Mouse (Mus musculus) heart, embryonic 15.5 days (tissue): ENCODE data around the gene Accs. TPM values are rescaled to one million over a fixed set of nuclear protein-coding genes. Genes with fewer than 3 reads are reported as not detected.

Experiments
- ATAC-seq: fragments of 200-750 bp; cut with Nextera tagmentation; replicated peaks from 2 replicates; pipeline ENCODE4 v1.8.0; 2017; ENCODE audit warnings: low read depth, moderate TSS enrichment; ENCODE audit not compliant: insufficient number of reproducible peaks, insufficient read depth, low FRiP score
- H3K27ac ChIP-seq: fragments of 300-500 bp; sonication (generic); 2 replicates; pipeline ENCODE4 v1.5.1; 2015; ENCODE audit warnings: mild to moderate bottlenecking, inconsistent platforms
- H3K27me3 ChIP-seq: fragments of 300-500 bp; sonication (generic); 2 replicates; pipeline ENCODE4 v1.6.1; 2015; ENCODE audit warnings: inconsistent platforms
- H3K36me3 ChIP-seq: fragments of 300-500 bp; sonication (generic); 2 replicates; pipeline ENCODE4 v1.6.1; 2015; ENCODE audit warnings: mild to moderate bottlenecking, inconsistent platforms
- H3K4me1 ChIP-seq: fragments of 300-500 bp; sonication (generic); replicated peaks from 2 replicates; pipeline ENCODE4 v1.6.1; 2015; ENCODE audit warnings: inconsistent platforms
- H3K4me2 ChIP-seq: fragments of 300-500 bp; sonication (generic); 2 replicates; pipeline ENCODE4 v1.6.1; 2015; ENCODE audit warnings: inconsistent platforms, mild to moderate bottlenecking, moderate library complexity
- H3K4me3 ChIP-seq: fragments of 300-500 bp; sonication (generic); 2 replicates; pipeline ENCODE4 v1.5.1; 2015; ENCODE audit warnings: mild to moderate bottlenecking, inconsistent platforms
- H3K9ac ChIP-seq: fragments of 300-500 bp; sonication (generic); 2 replicates; pipeline ENCODE4 v1.6.1; 2015; ENCODE audit warnings: mild to moderate bottlenecking, inconsistent platforms
- H3K9me3 ChIP-seq: fragments of 300-500 bp; sonication (generic); replicated peaks from 2 replicates; pipeline ENCODE4 v1.6.1; 2016; ENCODE audit warnings: inconsistent platforms
- WGBS: fragments of 180-500 bp; shearing (Covaris S2); methylation state at CpG from one replicate; pipeline ENCODE4 v1.1.7; 2015; ENCODE audit warnings: mixed read lengths; 5-methylcytosine and 5-hydroxymethylcytosine counted together
- polyA plus RNA-seq: library from polyadenylated mRNA; unstranded; fragments of >200 nt; fragmentation: Nextera tagmentation; extraction: Ambion mirVana; gene quantifications from 2 replicates; pipeline ENCODE4 v1.2.1, GENCODE M21; 2015

Gene Accs
- 5.5 and 5.9 TPM in 2 replicates for polyA plus RNA-seq

DNA sequence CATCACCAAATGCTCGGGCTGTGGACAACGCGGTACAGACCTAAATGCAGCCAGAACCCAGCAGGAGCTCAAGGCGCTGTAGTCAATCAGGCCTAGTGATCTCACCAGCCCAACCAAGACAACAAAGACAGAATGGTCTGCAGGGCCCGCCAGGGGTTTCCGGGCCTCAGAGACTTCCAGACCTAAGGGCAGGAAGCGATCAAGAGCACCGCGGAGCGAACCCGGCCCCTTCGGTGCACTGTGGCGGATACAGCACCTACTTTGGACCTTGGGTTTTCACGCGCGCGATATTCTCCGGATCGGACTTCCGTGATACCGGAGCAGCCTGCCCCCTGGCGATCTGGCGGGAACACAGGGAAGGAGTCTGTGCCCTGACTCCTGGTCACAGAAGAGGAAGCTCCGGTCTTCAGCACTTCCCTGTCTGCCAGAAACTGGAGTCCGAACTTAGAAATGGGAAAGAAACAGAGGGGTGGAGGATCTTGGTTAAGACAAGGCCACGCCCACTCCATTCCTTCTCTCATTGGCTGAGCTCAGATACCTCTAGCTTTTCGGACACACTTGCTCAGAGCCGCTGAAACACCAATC is at the start of gene Accs:
TSS of gene Accs (minus strand) at position 439 of the 585 bp plus-strand sequence.
- H3K9ac ChIP-seq: peak within 1 kb of the TSS; percentile 72
- peak within 1 kb of the TSS; percentile 69 for H3K4me2 ChIP-seq
- no peaks in the 10 kb centered on the region for H3K27me3 ChIP-seq
- peak within 1 kb of the TSS; percentile 82 for H3K27ac ChIP-seq
- peak within 1 kb of the TSS; percentile 62 for H3K4me3 ChIP-seq
- H3K4me1 ChIP-seq: peaks cover 9% of the 10 kb centered on the region
- under 1% methylated on average over 28 of the region's 28 CpGs for WGBS
- H3K36me3 ChIP-seq: peaks cover 6% of the 10 kb centered on the region
- H3K9me3 ChIP-seq: no peaks in the 10 kb centered on the region
- ATAC-seq: peak; percentile 80

DNA sequence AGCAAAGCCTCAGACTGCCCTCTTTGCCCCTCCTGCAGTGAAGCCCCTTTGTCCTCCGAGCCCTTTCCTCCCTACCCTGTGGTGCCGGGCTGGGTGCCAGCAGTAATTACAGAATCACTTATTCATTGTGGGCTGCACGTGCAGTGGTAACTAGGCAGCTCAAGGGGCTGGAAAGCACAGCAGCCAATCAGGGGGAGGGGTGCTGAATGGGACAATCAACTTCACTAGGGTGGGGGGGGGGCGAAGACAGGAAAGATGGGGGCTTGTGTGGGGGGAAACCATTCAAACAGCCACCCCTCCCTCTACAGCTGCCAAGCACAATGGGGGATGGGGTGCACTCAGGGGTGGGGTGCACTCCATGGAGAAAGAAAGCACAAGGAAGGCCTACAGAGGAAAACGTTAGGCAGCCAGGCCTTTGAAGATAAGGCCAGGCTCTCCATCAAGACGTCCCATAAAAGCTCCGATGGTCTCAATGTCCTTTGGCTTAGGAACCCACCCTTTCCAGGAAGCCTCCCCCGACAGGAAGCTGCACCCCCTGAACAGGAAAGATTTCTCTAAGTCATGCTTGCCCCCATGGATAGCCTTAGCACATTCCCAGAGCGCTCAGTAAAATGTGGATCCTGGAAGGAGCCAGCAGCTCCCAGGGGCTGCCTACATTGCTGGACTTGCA is 42.0 kb upstream of the Accs start:
- Histone ChIP-seq H3K4me1 (peaks cover 12% of the 10 kb centered on the region), H3K27me3 (no peaks in the 10 kb centered on the region; the same call in 1 of the 2 replicates), H3K27ac (peak overlapping the region; percentile 60), H3K9ac (no peak overlapping the region), H3K4me2 (no peak overlapping the region), H3K9me3 (no peaks in the 10 kb centered on the region), H3K4me3 (no peak overlapping the region), H3K36me3 (no peaks in the 10 kb centered on the region)
- 21% methylated on average over 9 of the region's 9 CpGs for WGBS
- ATAC-seq: peak; percentile 68

DNA sequence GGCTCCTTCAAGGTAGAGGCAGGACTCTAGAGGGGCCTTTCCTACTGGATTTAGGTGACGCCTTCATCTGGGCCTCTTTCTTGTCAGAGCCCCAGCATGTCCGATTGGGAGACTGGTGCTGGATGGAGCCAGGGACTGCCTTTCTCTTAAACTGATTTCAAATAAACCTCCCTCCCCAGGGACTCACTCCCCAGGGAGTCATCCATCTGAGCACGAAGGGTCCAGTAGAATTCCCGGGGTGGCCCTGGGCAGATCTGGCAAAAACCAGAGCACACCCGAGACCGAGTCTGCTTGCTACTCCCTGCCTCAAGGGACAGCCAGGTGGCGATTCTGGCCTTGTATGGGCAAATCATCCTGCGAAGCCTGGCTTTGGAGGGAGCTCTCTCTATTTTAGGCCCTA is 40.4 kb upstream of the Accs start:
- Histone ChIP-seq H3K36me3 (no peaks in the 10 kb centered on the region), H3K4me2 (no peak overlapping the region), H3K9ac (no peak overlapping the region), H3K9me3 (no peaks in the 10 kb centered on the region), H3K27ac (no peak overlapping the region), H3K4me1 (peaks cover 12% of the 10 kb centered on the region), H3K27me3 (no peaks in the 10 kb centered on the region; the same call in 1 of the 2 replicates), H3K4me3 (no peak overlapping the region)
- no peak for ATAC-seq
- 73% methylated on average over 8 of the region's 8 CpGs for WGBS

DNA sequence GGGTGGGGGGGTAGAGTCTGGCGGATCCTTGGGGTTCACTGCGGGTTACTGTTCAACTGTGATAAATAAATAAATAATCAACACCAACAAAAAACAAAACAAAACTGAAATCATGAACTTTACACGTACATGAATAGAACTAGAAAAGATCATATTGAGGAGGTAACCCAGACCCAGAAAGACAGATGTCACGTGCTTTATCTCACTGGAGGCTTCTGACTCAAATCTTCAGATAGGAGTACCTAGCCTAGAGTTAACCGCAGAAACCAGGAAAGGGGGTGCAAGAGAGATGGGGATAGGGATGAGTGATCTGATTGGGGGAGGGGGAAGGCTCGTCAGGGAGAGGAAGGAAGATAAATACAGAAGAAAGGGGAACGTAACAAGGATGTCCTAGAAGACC is 39.3 kb upstream of the Accs start:
- Histone ChIP-seq H3K36me3 (no peaks in the 10 kb centered on the region), H3K9ac (no peak overlapping the region), H3K4me3 (no peak overlapping the region), H3K4me2 (no peak overlapping the region), H3K27me3 (no peaks in the 10 kb centered on the region; the same call in 1 of the 2 replicates), H3K9me3 (no peaks in the 10 kb centered on the region), H3K27ac (no peak overlapping the region), H3K4me1 (peaks cover 12% of the 10 kb centered on the region)
- 77% methylated on average over 7 of the region's 7 CpGs for WGBS
- no peak for ATAC-seq

DNA sequence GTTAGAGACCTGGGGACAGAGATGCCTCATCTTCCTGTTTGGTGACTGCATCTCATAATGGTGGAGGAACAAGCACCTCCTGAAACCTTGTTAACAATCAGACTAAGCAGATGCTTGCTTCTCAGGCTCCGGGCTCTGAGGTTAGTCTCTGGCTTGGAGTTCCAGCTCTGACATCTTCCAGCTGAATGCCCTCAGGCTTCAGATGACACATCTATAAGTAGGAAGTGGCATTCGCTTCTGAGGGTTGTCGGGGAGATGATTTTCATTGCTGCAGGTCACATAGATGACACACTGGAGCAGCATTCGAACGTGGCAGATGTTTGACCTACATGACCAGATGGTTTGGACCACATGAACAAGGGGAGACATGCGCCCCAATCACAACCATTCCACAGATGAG is 38.6 kb upstream of the Accs start:
- Histone ChIP-seq H3K27me3 (no peaks in the 10 kb centered on the region), H3K4me1 (peaks cover 12% of the 10 kb centered on the region), H3K4me2 (no peak overlapping the region), H3K4me3 (no peak overlapping the region), H3K36me3 (no peaks in the 10 kb centered on the region), H3K27ac (no peak overlapping the region), H3K9me3 (no peaks in the 10 kb centered on the region), H3K9ac (no peak overlapping the region)
- no peak for ATAC-seq
- WGBS: 77% methylated on average over 6 of the region's 6 CpGs

DNA sequence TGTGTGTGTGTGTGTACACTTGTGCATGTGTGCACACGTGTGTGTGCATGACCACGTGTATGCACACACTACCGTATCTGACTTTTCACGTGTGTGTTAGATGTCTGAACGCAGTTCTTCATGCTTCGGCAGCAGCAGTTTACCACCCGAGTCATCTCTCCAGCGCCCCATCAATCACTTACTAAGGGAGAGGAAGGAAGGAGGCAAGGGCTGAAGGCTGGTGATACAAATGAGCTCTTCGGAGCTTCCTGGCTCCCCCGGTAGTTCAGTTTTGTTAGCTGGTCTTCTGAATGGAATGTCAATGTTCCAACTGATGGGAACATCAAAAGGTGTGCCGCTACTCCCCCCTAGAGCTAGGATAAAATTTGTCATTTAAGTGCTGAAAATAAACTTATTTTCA is 37.5 kb upstream of the Accs start:
- no peak overlapping the region for H3K4me2 ChIP-seq
- WGBS: 49% methylated on average over 11 of the region's 11 CpGs

DNA sequence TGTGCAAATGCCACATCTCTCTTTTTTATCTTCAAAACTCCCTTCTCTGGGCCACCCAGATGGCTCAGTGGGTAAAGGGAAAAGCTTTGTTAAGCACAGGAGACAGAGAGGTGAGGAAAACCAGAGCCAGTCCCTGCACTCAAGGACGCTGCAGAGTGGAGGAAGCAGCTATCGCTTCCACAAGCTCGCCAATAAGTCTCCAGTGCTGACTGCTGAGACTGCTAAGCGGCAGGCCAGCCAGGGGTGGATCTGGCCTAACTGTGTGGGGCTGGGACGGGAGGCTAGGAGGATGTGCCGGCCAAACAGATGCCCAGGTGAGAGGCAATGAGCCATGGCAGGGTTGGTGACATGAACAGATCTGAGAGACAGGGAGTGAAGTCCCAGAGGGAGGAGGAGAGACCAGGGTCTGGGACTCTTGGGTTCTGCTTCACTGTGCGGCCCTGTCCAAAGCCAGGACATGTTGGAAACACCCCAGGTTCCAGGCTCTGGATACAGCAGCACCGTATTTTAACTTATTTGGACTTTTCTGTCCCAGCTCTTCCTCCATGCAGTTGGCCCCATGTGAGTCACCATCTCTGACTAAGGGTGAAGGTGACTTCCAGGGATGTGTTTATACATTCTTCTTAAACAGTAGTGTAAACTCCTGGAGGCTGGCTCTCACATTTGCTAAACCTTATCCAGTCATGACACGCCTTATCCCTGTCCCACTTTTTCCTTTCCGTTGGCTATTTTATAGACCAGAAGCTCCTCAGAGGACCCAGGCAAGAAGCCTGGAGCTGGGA is 36.5 kb upstream of the Accs start:
- Histone ChIP-seq H3K36me3 (no peaks in the 10 kb centered on the region), H3K9ac (no peak overlapping the region), H3K27ac (no peak overlapping the region), H3K9me3 (no peaks in the 10 kb centered on the region), H3K4me3 (no peak overlapping the region), H3K4me2 (no peak overlapping the region), H3K4me1 (peaks cover 2% of the 10 kb centered on the region), H3K27me3 (no peaks in the 10 kb centered on the region)
- 28% methylated on average over 10 of the region's 10 CpGs for WGBS
- ATAC-seq: no peak

More for the DNA sequence above, 37.5 kb upstream of the Accs start:
- Histone ChIP-seq H3K4me3 (no peak overlapping the region), H3K9me3 (no peaks in the 10 kb centered on the region), H3K4me1 (peaks cover 12% of the 10 kb centered on the region), H3K9ac (no peak overlapping the region), H3K36me3 (no peaks in the 10 kb centered on the region), H3K27ac (no peak overlapping the region), H3K27me3 (no peaks in the 10 kb centered on the region)
- ATAC-seq: no peak

DNA sequence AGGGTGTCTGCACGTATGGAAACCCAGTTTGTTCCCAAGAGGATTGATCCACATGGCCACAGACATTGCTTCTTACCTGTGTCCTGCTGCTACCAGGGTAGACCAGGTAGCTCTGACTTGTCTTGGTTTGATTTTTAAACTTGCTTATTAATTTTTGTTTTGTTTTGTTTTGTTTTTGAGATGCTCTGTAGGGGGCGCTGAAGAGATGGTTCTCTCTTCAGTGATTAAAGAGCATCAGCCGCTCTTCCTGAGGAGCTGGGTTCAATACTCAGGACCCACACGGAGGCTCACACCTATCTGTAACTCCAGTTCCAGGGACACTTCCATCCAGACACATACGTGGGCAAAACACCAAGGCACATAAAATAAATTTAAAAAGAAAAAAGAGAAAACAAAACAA is 33.3 kb upstream of the Accs start:
- no peak overlapping the region for H3K27ac ChIP-seq
- H3K4me2 ChIP-seq: no peak overlapping the region
- H3K9me3 ChIP-seq: no peaks in the 10 kb centered on the region
- no peaks in the 10 kb centered on the region for H3K36me3 ChIP-seq
- no peak overlapping the region for H3K9ac ChIP-seq
- H3K4me3 ChIP-seq: no peak overlapping the region
- H3K4me1 ChIP-seq: peaks cover 8% of the 10 kb centered on the region
- ATAC-seq: no peak
- no peaks in the 10 kb centered on the region for H3K27me3 ChIP-seq
- WGBS: 55% methylated on average over 5 of the region's 5 CpGs

DNA sequence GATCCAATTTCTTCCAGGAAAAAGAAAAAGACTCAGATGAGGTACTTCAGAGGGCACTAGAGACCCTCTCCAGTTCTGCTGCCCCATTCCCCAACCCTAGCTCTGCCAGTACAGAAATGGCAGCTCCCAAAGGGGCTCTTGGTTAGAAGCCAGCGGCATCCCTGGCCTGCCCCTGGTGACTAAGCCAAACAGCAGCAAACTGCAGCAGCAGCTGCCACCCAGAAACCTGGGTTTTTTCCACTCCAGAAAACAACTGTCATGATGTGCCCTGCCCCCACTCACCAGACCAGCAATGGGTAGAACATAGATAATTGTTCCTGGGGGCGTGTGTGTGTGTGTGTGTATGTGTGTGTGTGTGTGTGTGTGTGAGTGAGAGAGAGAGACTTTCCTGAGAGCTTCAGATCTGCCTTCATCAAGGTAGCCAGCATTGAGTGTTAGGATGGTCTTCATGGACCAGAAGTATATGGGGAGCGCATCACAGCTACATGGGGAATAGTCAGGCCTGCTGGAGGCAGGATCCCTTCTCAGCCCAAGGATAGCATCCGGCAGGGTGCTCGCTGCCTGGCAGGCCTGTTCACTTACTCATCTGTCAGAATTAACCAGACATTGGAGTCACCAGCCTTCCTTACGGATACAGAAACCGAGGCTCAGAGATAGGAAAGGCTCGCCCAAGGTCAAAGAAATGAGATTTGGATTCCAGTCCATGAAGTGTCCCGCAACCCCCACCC is 32.1 kb upstream of the Accs start:
- WGBS: 68% methylated on average over 9 of the region's 9 CpGs
- Histone ChIP-seq H3K9me3 (no peaks in the 10 kb centered on the region), H3K4me3 (no peak overlapping the region), H3K27ac (no peak overlapping the region), H3K4me1 (peaks cover 10% of the 10 kb centered on the region), H3K9ac (no peak overlapping the region), H3K27me3 (no peaks in the 10 kb centered on the region), H3K36me3 (no peaks in the 10 kb centered on the region), H3K4me2 (no peak overlapping the region)
- ATAC-seq: no peak

DNA sequence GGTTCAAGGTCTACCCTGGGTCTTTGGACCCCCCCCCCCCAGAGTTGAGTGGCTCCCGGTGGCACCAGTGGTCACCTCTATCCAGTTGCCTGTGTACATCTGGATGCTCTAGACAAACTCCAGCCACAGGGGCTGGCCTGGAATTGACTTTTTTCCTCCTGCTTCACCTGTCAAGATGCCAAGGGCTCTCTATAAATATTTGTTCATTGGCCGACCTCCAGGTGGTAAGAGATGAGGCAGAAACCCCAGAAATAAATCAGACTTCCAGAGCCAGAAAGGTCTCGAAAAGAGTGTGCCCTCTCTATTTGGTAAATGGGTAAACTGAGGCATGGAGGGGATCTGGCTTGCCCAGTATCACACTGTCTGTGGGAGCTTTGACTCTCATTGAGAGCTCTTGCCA is 31.2 kb upstream of the Accs start:
- H3K4me2 ChIP-seq: no peak overlapping the region

DNA sequence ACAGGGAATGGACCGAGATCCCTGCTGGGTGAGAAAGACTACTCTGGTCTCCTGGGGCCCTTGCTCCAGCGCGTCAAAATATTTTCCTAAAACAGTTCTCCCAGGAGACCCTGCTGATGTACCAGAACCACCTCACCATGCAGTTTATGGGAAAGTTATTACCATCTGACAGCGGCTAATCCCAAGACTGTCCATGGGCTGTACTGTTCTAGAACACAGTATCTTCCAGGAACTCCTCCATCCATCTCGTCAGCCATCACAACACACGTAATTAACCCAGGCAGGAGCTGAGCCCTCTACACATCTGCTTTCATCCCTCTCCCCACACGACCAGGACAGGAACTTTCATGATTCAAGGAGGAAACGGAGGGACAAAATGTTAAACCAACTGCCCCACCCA is 30.7 kb upstream of the Accs start:
- Histone ChIP-seq H3K9ac (no peak overlapping the region), H3K9me3 (no peaks in the 10 kb centered on the region), H3K27ac (no peak overlapping the region), H3K27me3 (no peaks in the 10 kb centered on the region), H3K36me3 (no peaks in the 10 kb centered on the region), H3K4me2 (no peak overlapping the region), H3K4me1 (peaks cover 13% of the 10 kb centered on the region), H3K4me3 (no peak overlapping the region)
- ATAC-seq: no peak
- WGBS: 62% methylated on average over 8 of the region's 8 CpGs

More for the DNA sequence above, 31.2 kb upstream of the Accs start:
- H3K4me3 ChIP-seq: no peak overlapping the region
- no peak overlapping the region for H3K9ac ChIP-seq
- H3K27me3 ChIP-seq: no peaks in the 10 kb centered on the region
- no peak for ATAC-seq
- WGBS: 40% methylated on average over 3 of the region's 3 CpGs
- no peaks in the 10 kb centered on the region for H3K36me3 ChIP-seq
- H3K9me3 ChIP-seq: no peaks in the 10 kb centered on the region
- no peak overlapping the region for H3K27ac ChIP-seq
- H3K4me1 ChIP-seq: peaks cover 13% of the 10 kb centered on the region
